Mouse (Mus musculus) gastrocnemius, postnatal 14 days (tissue): Measurements from ENCODE around the gene Parp14. TPM values are rescaled to one million over a fixed set of nuclear protein-coding genes. Genes with fewer than 3 reads are reported as not detected.

ENCODE experiments used
- DNase-seq: peaks from one replicate; pipeline ENCODE4 v3.0.0; 2021; ENCODE audit warnings: mixed read lengths
- intact Hi-C: fragments of 180-260 bp; cut with DNase I; formaldehyde crosslinking; loops from one replicate; pipeline ENCODE4 v1.15.1; 2025; ENCODE audit warnings: low total_unique reads
- total RNA-seq, 2 experiments: library from RNA; stranded (reverse); gene quantifications; 2 replicates each; pipeline ENCODE4 v1.2.3; 2021

Gene Parp14
- total RNA-seq, 2 experiments from 2014 or later, result 3.0 to 3.3 TPM

DNA sequence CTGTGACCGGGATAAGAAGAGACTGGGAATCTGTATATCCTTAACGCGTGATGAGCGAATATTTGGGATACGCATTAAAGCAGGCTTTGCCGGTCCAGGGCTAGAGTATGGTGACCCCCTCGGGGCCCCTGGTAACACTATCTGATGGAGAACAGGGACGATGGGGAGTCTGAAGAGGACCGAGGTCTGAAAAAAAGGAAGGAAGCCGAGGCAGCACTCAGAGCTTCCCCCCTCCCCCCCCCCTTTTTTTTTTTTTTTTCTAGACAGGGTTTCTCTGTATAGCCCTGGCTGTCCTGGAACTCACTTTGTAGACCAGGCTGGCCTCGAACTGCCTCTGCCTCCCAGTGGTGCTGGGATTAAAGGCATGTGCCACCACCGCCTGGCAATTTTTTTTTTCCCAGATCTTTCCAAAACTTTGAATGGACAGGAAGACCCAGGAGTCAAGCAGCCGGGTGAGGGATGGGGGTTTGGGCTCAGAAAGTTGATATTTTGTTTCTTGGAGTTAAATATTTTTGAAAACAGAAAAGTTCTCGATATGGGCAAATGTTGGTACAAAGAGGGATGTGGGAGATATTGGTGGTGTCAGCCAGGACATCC lies 1.2 kb upstream of the Parp14 start:
- no peak for DNase-seq
- intact Hi-C loops, result no loop called here

DNA sequence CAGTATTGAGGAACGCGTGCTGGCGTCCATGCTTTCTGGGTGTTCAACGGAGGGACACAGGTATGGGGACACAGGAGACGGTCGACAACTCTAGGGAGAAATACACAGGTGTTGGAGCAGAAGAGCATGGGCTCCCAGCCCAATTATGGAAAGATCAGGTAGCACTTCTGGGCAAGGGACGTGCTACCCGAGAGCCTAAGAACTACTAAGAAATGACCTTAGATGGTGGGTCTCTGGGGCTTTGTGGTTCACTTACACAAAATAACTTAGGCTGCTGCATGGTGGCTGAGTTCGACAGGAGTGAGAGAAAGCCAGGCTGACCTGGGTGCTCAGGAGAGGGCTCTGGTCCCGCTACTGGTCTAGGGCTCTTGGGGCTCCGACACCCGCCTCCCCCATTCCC lies 554 bp upstream of the Parp14 start:
- intact Hi-C loops, result no loop called here

DNA sequence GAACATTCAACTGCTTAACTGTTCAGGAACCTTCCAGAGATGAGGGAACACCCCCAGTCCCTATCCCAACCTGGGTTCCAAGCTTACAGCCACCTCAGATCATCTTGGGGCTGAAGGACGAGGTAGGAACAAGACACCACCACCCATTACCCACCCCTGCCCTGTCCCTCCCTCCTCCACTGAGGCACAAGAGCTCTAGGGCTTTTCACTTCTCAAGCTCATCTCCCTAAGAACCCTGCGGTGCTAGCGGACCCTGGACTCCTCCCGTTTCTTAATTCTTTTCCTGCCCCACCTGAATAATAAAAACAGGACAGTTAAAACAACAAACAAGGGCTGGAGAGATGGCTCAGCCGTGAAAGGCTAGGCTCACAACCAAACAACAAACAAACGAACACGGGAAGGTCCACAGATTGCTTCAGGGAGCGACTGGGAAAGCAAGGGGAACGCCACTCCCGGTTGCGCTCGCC lies 730 bp downstream of the Parp14 start:
- DNase-seq, result no peak
- intact Hi-C loops, result no loop called here

More for the DNA sequence above, 554 bp upstream of the Parp14 start:
- no peak for DNase-seq

DNA sequence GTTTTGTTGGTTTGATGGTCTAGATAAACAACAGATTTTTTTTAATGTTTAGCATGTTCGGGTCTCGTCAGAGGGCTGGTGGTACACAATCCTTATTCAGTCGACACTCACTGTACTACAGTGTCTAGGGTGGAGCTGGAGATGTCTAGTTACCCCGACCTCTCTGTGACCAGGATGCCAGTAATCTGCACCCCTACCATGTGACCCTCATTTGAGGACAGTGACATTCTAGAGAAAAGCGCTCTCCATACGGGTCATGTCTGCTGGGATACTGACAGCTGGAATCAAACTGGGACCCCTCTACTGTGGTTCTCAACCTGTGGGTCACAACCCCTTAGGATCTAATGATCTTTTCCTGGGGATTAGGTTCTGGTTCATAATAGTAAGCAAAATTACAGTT lies 1.7 kb downstream of the Parp14 start:
- intact Hi-C loops, result no loop called here
- no peak for DNase-seq

DNA sequence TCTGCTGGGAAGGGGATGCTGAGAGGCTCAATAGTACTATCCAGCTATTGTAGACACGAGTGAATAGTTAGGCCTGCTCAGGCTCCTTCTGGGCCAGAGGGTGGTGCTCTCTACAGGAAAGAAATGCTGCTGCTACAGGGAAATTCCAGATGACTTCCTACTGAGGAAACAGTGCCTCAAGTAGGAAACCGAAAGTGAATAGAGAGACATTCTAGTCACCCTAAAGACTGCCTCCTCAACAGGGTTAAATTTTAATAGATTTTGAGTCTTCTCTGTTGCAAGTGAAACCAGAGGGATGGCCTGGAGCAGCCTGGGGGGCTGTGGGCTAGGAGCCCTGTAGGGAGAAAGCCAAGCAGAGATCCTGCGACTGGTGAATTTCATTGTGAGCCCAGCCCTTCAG lies 2.2 kb downstream of the Parp14 start:
- intact Hi-C loops, result no loop called here
- no peak for DNase-seq

DNA sequence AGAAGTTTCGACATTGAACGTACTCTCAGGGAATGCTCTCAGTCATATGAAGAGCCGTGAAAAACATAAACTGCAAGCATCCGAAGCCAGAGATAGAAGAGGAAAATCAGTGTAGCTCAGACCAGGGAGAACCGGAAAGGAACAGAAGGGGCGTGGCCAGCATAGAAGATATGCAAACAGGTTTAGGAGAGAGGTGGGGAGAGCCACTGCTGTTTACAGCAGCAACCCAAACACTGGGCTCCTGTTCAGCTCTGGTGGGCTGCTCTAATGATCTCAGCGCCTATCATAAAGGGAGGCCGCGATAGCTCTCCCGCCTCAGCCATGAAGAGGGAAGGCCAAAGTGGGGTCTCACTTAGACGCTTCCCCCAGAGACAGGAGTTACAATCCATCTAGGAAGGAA lies 3.6 kb downstream of the Parp14 start:
- no peak for DNase-seq
- intact Hi-C loops, result no loop called here

DNA sequence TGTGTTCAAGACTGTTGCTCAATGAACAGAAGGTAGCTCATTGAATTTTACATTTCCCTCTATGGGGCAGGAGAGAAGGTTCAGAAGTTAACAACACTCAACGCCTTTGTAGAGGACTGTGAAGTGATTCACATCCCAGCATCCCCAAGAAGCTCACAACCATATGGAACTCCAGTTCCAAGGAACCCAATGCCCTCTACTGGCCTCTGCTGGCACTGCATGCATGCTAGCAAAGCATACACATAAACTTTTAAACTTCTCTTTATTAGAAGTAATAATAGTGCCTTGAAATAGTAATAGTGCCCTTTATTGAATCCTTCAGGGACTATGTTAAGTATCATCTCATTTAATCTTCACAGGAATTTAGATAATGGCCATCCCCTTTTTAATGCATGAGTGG lies 9.3 kb downstream of the Parp14 start:
- intact Hi-C loops, result no loop called here
- DNase-seq, result no peak

DNA sequence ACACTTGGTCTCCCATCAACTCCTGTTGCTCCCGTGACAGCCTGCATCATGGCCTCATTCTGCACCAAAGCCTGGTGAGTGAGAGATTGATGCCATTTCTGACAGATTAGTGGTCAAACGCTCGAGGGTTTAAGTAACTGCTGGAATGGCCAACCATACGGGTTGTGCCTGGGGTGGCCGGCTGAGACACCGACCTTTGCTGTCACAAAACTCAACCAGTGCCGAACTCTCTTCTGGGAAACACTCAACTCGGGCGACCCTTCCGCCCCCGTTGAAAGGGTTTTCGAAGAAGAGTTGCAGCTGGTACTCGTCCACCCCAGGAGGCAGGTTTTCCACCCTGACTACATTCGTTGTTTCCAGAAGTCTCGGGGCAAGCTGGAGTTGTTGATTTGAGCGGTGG lies 11.1 kb downstream of the Parp14 start:
- no peak for DNase-seq
- intact Hi-C loops, result no loop called here

DNA sequence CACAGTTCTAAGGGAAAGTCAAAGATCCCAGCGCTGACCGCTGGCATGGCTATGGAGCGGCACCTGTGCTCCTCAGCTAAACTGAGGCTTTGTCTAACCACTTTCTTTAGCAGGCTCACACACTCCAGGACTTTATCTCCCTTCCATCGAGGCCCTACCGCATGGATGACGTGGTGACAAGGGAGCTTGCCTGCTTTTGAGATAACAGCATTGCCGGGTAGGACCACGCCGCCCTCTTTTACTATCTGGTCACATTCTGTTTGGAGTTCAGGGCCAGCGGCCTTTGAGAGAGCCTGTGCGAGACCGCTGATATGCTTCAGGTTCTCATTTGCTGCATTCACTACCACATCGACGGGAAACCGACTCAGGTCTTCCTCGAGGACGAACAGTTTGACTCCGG lies 14.6 kb downstream of the Parp14 start:
- no peak for DNase-seq
- intact Hi-C loops, result no loop called here

DNA sequence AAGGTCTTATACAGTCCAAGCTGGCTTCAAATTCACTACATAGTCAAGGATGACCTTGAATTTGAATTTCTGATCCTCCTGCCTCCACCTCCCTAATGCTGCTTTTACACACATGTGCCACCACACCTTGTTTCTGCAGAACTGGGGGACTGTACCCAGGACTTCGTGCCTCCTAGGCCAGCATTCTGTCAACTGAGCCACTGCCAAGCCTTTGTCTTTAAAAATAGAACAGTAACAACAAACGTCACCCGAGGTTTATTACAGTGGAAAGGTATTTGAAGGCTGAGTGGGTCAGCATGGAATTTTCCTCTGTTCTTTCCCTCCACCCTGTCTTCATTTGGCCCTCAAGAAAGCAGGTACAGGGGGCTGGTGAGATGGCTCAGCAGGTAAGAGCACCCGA lies 15.5 kb downstream of the Parp14 start:
- intact Hi-C loops, result no loop called here
- no peak for DNase-seq

DNA sequence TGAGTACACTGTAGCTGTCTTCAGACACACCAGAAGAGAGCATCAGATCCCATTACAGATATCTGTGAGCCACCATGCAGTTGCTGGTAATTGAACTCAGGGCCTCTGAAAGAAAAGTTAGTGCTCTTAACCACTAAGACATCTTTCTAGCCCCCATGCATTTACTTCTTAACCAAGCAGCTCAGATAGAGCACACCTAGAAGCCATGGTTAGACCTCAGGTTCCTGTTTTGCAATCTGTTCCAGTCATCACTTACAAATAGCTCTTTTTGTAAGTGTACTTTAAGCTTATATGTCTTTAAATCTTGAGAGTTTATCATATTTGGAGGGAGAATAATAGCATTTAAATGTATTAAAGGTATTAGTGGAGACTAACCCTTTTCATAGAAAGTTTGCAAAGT lies 24.2 kb downstream of the Parp14 start:
- intact Hi-C loops, result no loop called here
- no peak for DNase-seq

DNA sequence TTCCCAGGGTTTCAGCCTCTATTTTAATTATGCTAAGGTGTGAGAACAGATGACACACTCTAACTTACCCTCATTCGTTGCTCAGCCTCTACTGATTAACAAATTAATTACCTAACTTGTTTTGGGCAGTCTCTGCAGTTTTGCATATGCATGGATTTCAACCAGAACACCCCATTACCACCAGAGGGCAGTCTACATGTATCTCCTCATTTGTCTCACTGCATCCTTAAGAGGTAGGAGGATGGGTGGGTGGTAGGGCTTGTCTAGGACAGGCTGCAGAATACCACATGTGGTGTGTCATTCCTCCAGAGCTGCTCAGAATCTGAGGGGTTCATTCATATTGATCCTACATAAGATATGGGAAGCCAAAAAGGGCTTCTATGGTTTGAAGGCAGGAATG lies 31.7 kb downstream of the Parp14 start:
- no peak for DNase-seq
- intact Hi-C loops, result no loop called here

DNA sequence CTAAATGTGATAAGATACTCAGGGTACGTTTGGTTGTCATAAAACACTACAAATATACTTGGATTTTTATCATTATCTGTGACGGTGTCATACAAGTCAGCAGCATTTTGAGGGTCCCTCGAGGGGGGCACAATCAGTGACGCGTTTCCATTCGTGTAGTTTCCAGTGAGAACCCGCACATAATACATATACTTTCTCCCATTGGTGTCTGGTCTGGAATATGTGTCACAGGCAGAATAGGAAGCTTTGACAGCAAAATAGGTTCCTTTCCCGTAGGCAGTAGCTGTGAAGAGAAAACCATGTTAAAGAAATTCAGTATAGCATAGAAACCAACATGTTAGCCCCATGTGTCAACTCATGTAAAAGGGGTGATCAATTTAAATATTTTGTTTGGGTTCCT lies 36.7 kb downstream of the Parp14 start:
- intact Hi-C loops, result no loop called here
- no peak for DNase-seq

DNA sequence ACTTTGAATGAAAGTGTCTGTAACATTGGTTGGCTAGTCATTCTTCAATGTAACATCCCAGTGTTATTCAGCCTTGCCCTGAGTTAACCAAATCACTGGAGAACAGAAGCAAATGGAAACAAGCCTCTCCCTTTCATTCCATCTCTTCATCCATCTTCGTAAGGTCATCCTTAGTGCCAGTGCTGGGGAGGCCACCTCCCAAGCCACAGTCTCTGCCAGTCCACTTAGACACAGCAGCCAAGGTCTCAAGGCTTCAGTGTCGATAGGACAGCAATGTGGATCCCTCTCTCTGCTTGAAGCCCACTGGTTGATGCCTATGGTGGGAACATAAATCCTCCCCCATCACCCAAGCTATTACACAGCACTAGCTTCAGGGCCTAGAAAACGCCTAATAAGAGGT lies 38.4 kb downstream of the Parp14 start:
- no peak for DNase-seq
- intact Hi-C loops, result no loop called here

DNA sequence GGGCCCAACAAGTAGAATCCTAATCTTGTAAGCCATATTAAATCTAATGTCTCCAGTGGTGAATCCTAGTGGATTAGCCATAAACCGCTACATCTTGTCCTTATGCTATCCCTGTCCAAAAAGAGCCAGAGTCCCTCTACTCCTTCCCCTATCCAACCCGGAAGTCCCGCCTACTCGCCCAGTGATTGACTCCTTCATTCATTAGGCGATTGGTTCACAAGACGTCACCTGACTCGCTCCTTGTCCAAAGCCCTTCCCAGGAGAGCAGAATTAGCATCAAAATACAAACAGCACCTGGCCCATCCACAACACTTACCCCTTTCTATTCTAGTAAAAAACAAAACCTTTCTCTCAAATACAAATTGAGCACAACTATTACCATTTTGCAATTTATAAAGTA lies 41.3 kb downstream of the Parp14 start:
- no peak for DNase-seq
- intact Hi-C loops, result no loop called here

DNA sequence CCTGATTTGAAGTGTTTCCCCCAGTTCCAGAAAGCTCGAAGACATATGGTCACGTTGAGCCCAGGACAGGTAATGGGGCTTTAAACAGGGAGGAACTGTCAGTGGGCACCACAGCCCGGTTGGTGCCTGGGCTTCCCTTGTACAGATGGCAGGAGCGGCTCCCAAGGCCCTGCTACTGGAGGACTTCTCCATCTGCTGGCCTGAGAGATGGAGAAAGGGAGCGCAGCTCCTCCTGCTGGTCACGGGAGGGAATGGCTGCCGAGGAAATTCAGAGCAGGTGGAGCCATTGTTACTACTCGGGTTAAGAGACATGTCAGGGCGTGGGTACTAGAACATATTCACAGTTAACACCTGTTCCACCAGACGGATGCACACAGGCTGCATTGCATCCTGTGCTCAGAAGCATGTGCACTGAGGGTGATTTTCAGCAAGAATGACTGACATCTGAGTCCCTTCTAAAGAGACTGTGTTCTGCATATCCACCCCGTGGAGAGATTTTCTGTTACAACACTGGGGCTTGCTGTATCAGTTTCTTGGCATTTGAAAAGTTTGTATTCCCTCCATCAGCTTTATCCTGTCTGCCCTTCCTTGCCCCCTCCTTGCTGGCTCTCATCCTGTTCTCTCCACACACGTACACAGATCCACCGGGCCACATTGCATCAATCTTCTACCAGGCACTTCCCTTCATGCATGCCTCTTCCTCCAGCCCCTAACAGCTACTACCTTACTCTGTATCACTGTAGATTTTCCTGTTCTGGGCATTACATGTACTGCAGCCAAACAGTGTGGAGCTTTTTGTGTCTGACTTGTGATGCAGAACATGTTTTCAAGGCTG lies 53.9 kb downstream of the Parp14 start:
- peak; percentile 71 for DNase-seq
- intact Hi-C loops, result loop anchor here (2.0 kb wide), 1 partner anchor 83 kb away; no protein-coding TSS in a partner anchor

DNA sequence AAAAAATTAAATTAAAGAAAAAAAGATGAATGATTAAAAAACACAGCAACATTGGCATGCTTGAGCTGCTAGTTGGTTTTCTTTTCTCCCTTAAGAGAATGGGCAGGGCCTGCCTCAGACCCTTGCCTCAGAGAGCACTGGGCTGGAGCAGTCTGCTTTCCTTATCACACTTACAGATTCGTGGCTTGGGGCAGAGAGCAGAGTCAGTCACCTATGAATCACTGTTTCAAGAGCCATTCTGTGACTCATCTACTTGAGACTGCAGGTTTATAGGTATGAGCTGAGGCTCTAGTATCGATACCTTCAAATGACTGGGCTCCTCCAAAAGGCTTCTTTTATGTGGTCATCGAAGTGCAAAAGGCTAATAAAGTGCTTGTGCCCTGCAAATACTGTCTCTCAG lies 58.2 kb downstream of the Parp14 start:
- DNase-seq, result no peak
- intact Hi-C loops, result no loop called here

DNA sequence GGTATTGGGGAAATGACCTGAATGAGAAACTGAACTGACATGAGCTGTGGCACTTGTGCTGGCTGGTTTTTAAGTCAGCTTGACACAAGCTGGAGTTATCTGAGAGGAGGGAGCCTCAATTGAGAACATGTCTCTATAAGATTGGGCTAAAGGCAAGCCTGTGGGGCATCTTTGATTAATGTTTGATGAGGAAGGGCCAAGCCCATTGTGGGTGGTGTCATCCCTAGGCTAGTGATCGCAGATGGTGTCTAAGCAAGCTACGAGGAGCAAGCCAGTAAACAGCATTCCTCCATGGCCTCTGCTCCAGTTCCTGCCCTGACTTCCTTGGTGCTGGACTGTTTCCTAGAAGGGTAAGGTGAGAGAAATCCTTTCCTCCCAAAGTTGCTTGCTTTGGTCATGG lies 62.5 kb downstream of the Parp14 start:
- intact Hi-C loops, result no loop called here
- no peak for DNase-seq

DNA sequence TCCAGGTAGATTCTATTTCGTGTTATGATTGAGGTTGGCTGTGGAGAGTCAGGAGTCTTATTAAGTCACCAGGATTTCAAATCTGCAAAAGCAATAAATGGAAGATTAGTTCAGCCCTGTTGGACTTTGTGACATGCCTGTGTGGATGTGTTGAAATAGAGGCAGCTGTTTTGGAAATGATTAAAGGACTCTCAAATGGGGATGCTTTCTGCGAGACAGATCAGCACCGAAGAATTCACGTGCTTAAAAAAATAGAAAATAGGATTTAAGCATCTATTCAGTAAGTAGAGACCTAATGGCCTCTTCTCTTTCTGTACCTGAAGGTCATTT lies 63.7 kb downstream of the Parp14 start:
- DNase-seq, result no peak
- intact Hi-C loops, result no loop called here

DNA sequence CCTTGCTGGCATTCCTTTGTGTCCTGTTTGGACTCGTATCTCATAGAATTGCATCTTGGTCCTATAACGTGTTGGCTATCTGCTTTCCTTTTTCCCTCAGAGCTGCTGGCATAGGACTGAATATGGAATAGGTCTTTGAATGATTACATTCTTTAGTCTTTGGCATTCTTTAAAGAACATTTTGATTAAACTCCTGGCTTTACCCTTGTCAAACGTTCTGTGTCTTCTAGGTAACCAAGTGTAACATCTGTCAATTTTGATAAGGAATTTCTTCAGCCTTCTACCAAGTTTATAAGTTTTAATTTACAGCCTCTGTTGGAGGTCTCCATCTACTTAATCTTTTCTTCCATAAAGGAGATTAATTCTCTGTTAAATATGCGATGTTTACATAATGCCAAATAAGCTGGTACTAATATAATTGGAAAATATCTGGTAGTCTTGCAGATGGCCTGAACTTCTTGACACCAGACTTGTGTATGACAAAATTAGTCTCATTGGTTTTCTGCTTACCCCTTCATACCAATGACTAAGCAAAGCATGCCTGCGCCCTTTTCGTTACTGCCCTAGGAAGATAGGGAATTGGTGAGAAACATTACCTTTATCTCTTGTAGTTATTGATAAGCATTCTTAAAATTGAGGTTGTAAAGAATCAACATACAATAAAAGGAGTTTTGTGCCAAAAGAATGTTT lies 64.2 kb downstream of the Parp14 start:
- intact Hi-C loops, result no loop called here
- no peak for DNase-seq

DNA sequence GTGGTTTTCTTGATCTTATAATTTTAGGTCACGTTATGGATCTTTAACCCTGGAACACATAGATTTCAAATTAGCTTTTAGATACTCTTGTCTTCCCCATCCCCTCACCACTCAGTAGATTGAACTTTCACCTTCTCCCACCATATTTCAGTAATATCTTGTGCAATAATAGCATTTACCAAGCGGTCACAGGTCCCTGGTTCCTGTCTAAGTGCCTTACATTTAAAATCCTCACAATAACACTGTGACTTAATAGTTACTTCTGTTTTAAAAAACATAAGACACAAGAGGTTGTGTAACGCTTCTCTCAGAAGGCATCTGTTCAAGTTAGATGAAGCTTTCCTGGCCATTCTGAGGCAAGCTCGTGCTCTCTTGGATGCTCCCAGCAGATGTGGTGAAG lies 67.6 kb downstream of the Parp14 start:
- no peak for DNase-seq
- intact Hi-C loops, result no loop called here
